Mouse (Mus musculus) thymus, postnatal 0 days (tissue): ENCODE data around the gene Tshz2. TPM values are rescaled to one million over a fixed set of nuclear protein-coding genes. Genes with fewer than 3 reads are reported as not detected.
"Not testable (repeated sequence)": the region's sequence is repeated elsewhere in the genome, so short reads cannot be mapped to it uniquely, and the experiment has no call there.

Experiments used
- DNase-seq: peaks from one replicate; pipeline ENCODE4 v3.0.0-alpha.2; 2015; ENCODE audit warnings: low spot score
- polyA plus RNA-seq: library from polyadenylated mRNA; unstranded; fragments of >200 nt; fragmentation: Nextera tagmentation; extraction: Ambion mirVana; gene quantifications from 2 replicates; pipeline ENCODE4 v1.2.1, GENCODE M21; 2015

The Tshz2 gene
- polyA plus RNA-seq, 1 experiment from 2014 or later, result 1.7 TPM

DNA sequence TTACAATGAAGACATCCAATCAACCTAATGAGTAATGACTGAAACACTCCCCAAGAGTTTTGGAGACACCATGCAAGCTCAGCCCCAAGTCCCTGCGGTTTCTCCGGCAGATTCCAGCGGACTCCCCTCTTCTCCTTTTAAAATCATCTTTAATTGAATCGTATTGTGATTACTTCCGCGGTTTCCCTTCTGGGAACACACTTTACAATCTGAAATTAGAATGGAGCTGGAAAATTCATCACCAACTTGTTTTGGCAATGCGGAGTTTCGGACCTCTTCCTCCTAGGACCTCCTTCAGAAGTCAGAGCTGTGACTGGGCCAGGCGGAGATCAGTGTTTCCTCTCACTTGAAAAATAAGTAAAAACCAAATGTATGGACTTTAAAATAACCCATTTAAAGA, 119.3 kb downstream of the Tshz2 start:
- no peak for DNase-seq

DNA sequence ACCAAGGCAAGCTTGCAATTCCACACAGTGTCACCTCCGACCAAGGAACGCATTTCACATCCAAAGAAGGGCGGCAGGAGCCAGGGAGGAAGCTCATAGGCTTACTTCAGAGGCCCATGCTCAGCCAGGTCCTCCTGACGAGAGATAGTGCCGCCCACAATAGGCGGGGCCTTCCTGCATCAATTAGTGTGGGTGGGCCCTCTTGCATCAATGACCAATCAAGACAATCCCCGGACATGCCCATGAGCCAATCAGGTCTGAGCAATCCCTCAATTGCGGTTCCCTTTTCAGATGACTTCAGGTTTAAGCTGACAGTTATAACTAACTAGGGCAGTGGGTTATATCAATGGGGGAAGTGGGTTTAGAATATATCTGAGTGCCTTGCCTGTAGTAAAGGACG, 120.6 kb downstream of the Tshz2 start:
- peak; percentile 64 for DNase-seq

DNA sequence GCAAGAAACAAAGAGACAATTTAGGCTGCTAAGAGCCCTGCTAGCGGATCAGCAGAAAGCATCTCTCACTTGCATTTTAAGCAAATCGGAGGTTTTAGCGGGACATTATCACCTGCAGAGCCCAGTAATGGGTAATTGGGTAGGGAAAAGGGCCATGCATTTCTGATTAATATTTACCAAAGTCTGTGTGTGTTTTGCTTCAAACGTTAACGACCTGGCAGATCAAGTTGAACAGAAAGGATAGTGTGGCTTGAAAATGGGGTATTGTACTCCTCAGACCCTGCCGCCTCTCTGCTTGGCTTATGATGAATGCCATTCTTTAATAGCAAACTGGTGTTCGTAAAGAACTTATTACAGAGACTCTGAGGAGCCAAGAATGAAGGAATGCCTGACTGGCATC, 122.3 kb downstream of the Tshz2 start:
- DNase-seq, result no peak

DNA sequence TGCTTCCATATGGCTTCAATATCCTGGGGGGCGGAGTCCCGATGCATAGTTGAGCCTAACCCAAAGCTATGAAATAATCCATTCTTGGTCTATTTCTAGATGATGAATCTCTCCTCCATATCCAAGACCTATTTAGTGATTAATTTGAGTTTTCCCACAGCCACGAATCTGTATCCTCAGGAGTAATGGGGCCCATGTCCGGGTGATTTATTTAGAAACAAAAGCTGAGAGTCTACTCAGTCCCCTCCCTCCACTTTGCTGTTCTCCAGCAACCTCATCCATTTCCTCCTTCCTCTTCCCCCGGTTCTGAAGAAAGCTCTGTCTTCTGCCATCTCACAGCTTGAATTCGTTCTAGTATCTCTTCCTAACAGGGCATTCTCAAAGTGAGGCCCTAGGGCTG, 125.3 kb downstream of the Tshz2 start:
- DNase-seq, result no peak

DNA sequence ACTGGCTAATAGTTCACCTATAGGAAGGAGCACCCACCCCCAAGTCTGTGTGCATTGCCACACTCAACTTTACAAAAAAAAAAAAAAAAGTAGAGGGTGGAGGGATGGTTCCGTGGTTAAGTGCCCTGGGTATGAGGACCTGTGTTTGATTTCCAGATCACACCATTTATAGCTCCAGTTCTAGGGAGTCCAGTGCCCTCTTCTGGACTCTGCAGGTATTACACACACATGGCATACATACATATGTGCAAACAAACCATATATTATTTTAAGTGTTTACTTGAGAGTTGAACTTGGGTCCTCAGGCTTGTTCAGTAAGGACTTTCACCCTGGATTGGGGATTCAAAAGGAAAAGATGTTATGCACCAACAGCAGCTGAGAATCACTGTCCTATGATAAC, 127.3 kb downstream of the Tshz2 start:
- peak; percentile 28 for DNase-seq

DNA sequence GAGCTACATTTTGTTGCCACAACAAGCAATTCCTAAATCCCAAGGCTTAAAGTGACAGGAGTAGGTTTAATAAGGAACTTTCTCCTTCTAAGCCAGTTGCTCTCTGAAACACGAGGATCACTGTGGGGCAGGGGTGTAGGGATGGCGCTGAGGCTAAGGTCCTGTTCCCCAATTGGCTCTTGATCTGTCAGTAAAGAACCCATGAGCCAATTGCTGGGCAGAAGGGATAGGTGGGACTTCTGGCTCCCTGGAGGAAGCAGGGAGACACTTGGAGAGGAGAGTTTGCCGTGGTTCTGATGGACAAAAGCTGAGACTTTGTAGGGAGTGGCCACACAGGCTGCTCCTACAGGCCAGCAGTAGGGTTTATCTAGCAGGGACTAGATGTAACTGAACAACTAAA, 128.9 kb downstream of the Tshz2 start:
- DNase-seq, result no peak

DNA sequence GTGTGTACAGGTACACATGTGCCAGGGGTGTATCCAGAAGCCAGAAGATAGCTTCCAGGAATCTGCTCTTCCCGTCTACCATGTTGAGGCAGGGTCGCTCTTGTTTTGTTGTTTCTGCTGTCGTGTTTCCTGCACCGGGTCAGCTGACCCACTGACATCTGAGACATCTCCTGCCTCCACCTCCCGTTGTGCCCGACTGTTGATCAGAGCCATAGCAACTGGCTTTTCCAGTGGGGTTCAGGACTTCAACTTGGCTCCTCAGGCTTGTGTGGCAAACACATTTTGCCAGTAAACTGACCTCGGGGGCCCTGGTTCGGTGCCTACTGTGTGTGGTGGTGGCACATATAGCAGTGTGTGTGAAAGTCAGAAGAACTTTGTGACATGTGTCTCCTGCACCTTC, 129.5 kb downstream of the Tshz2 start:
- DNase-seq, result no peak

DNA sequence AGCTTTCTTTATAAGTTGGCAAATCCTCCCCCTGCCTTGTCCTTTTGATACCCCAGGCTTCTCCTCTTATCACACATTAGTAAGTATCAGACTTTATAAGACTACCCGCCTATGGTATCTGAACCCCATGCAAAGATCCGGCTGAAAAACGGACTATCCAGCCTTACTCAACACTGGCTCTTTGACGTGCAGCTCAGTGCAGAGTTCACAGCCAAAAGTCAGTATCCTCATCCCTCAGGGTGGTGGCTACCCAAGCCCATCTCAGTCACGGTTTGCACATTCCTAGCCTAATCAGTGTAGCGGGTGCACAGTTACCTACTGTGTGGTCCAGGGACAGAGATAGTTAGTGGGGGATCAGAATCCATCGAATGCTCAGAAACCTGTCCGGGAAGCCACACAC, 130.9 kb downstream of the Tshz2 start:
- no peak for DNase-seq

DNA sequence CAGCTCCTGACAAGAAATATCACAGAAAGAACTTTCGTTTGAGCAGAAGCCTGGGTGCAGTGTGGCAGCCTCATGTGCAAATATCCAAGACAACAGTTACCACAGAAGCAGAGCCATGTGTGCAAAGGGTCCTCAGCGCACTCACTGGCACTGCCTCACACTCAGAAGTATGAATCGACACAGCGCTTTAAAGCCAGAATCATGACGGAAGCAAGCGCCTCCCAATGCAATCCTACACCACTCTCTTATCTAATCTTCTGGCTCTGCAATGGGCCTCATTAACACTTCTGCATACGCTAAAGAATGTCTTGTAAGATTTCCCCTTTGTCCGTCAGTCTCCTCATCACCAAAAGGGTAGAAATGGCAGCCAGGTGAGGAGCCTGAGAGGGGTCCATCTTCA, 133.4 kb downstream of the Tshz2 start:
- DNase-seq, result no peak

DNA sequence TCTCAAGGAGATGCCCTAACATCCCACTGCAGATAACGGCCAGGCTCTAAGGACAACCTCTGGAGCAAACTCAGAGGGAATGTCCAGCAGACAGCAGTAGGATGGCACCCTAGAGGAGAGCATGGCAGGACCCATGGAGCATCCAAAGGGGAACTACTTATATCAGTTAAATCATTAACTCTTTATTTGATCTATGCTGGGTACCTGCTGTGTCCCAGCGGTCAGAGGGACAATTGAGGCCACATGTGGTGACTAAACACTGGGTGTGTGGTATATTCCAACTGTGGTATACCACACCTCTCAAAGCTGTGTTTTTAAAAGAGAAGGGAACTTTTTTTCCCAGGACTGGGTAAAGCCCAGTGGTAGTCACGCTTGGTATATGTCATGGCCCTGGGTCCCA, 134.5 kb downstream of the Tshz2 start:
- no peak for DNase-seq

DNA sequence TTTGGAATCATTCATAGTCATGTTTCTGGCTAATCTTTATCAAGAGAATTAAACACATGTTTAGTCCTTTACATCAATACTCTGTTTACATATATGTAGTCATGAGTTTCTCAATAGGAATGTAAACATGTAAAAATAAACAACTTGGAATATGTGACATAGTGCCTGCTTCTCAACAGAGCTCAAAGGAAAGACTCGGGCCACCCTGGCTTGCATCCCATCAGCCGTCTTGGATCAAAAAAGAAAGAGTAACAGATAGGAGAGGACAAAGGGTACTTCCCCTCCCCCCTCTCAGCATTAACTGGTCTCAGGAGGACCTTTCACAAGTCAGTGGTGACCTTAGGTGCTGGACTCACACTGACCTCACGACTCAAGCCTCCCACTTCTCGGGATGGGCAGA, 142.3 kb downstream of the Tshz2 start:
- DNase-seq, result no peak

DNA sequence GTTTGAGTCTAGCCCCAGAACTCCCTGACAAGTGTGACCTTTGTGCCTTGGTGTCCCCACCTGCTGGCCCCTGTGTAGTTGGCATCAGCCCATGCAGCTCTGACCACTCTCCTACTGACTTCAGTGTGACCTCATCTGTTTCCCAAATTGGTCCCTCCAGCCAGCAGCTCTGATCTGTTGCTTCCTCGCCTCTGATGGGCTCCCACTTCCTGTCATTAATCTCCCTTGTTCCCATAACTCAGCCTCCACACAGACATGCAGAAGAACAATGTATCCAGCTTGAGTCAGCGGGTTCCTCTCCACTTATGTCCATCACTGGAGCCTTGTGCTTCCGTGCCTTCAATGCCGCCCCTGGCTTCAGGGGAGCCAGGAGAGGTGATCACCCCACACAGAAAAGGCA, 144.4 kb downstream of the Tshz2 start:
- no peak for DNase-seq

DNA sequence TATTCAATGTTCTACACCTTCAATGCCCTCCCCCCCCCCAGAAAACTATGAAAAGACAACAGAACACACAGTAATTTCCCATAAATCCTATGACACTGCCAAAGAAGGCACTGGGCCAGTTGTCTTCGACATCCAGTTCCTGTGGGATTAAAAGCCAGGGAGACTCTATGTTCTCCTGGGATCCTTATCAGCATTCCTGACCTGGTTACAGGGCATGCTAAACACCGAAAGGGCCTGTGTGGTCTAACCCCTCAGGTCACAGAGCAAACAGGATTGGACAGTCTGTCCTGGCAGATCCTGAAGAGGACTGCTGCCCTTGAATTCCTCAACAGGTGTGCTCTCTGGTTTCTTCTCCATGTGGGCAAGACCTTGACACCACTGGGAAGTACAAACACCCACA, 145.0 kb downstream of the Tshz2 start:
- no peak for DNase-seq

DNA sequence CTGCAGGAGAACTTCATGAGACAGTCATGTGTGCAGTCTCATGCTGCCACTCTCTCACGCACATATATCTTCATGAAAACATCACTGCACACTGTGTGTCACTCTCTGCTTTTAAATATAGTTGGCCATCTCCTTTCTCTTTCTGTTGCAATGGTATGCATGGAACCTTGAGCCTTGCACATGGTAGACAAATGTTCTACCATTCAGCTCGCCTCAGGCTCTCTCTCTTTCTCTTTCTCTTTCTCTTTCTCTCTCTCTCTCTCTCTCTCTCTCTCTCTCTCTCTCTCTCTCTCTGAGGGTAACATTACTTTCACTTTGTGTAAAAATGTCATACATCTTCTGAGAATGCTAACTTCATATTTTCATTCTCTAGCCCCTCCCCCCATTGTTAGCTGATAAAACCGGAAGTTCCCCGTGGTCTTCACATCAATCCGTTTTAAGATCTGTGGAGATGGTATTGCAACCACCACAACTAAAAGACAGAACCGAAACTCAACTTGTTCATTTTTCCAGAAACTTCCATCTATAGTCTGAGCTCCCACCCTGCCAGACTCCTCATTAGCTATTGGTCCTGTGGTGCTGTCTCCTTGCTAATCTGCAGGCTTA, 146.0 kb downstream of the Tshz2 start:
- DNase-seq, result peak; percentile 52

DNA sequence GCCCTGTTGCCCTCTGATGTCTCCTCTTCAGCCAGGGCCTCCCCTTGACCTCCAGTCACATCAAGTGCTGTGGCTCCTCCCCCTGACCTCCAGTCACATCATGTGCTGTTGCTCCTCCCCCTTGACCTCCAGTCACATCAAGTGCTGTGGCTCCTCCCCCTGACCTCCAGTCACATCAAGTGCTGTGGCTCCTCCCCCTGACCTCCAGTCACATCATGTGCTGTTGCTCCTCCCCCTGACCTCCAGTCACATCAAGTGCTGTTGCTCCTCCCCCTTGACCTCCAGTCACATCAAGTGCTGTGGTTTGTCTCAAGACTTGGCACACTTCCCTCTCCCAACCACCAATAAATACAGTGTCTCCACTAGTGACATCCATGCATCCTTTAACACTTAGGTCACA, 148.9 kb downstream of the Tshz2 start:
- DNase-seq, result not testable (repeated sequence)

DNA sequence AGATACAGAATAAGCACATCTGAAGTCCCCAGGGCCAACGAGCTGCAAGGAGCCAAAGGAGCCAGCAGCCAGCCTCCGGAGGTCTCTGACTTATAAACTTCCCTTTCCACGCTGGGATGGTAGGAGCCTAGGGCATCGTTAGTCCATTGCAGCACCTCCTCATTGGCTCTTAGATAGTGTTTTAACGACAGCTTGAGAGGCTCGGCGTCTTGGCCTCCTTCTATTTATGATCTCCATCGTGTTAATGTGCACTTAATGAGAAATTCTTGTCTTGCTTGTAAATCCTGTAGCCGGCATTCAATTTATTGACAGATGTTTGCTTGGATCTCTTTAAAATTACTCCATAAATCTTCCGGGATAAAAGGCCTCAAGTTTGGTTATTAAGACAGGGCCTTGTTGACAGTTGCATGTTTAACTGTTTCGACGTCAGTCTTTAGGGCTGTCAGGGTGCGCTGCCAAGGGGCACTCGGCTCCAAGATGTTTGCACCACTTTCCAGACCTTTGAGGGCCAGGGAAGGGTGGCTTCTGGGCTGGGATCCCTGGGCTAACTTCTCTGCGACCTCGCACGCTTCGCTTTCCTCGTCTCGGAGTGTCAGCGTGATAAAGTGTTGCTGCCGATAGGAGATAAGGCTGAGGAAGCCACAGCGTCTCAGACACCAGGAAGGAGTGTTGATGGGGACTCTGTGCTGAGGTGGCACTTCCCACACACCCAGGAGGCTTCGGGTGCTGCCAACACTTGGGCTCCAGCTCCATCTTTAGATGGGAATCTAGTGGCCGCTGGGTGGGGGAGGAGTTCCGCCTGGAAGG, 150.3 kb downstream of the Tshz2 start:
- DNase-seq, result no peak

DNA sequence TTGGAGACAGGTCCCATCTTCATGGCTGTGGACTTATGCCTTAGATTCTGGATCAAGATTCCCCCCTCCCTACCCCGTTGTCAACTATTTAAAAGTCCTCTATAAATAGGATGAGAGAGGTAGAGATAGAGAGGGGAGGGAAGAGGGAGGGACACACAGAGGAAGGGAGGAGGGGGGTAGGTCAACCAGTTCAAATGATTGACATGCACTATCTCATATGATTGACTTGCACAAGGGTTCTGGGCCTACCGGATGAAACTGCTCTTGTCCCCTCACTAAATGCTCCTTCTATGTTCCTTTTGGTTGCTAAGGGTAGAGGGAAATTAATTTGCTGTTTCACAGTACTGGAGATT, 150.8 kb downstream of the Tshz2 start:
- DNase-seq, result no peak

DNA sequence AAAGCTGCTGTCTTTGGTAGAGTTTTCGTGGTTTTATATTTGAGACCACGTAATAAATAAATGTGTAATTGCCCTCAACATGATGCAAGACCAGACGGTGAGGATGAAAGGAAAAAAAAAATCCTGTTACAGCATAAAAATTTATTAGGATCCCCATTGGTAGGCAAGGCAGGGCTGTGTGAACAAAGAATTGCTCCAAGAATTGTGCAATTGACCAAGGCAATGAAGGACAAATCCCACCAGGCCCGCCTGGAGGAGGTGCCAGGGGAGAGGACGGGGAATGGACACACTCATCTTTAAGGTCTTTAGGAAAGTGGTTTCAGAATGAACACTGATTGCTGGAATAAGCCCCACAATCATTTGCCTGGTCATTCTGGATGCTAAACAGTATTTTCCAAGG, 154.6 kb downstream of the Tshz2 start:
- DNase-seq, result no peak

DNA sequence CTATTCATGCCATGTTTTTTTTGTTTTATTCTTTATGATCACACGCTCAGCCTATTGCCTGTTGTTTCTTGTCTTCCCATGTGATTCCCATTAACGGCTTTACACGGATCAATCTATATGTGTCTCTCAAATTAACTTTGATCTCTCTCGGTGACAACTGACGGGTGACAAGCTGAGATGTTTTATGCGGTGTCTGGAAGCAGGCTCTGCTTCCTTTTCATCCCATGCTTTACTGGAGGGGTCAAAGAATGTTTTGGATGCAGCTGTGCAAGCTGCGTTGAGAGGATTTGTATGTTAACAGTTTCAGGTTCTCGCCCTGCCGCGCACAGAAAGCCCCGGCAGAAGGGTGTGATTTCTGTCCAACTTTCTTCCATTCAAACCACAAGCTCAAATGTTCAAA, 155.1 kb downstream of the Tshz2 start:
- DNase-seq, result no peak

DNA sequence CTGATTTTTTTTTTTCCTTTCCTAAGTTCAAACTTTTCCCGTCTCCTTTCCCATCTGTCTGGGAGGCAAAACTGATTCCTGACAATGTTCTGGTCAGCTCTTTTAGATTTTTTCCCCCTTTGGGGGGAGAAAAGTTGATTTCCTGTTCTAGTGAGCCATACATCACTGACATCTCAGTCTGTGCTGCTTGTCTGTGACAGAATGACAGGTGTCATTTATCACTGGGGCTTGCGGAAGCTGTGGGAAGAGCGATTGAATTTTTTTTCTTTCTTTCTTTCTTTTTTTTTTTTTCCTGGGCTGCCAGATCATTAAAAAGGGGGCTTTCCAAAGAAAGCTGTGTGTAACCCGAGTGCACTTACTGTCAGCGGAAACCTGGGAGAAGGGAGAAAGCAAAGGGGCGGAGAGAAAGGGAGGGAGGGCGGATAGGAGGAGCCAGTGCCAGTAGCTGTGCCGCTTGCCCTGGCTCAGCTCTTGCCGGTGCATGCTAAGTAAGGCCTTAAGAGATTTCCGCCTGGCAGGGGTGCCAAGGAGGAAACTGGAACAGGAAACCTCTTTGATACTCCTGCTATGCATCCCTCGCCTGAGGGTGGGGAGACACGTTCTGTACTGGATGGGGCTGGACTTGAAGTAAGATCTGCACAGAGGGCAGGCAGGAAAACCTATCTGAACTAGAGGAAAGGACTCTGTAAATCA, 157.8 kb downstream of the Tshz2 start:
- DNase-seq, result peak; percentile 76

DNA sequence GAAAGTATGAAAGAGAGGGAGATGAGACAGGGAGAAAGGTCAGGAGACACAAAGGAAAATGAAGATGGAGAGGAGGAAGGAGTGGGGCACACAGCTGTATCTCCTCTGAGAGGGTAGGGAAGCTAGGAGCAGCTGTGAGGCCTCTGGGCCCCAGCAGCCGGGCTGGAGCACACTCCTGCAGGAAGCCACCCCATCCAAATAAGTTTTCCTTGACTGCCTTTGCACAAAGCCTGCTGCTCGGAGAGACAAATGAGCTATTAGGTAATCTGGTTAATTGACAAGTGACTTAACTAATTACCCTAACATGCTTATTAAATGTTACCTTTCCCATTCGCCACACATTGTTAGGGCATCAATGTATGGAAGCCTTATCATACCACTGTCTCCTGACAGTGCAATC, 159.9 kb downstream of the Tshz2 start:
- no peak for DNase-seq

DNA sequence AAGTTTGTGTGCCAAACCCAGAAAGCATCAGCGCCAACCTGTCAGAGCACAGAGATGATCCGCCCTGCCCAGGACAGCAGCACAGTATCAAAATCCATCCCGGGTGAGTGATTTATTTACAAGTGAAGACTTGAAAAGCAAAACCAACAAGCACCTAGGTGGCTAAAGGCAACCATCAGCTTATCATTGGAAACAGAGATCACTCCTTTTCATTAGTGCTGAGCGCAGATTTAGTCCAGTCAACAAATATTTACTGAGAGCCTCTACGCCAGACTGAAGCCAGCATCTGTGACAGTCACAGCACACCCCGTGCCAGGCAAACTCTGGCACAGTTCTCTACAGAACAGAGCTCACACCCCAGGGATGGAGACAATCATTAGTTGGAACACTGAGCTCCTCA, 169.4 kb downstream of the Tshz2 start:
- no peak for DNase-seq

DNA sequence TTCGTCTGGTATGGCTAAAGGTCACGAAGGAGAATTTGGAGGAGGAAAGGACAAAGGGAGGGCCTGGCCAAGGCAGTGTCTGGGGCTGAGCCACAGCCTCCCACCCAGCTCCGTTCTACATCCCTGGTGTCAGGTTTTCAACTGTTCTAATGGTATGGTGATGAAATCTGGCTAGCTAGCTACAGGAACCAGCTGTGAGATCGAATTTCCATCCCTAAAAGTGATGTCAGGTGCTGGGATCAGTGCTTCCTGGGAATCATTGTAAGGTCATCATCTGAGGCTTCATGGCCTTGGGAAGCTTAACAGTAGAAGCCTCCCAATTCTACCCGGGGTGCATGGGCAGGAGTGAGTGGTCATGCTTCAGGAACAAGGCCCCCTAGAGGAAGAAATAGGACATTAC, 171.6 kb downstream of the Tshz2 start:
- DNase-seq, result no peak
